Mouse (Mus musculus) CH12.LX (cell line): ENCODE results near the gene Fmnl1.

Experiments
- BHLHE40 ChIP-seq: IDR thresholded peaks from 2 replicates; pipeline ENCODE4 v1.6.1; 2011; ENCODE audit warnings: mild to moderate bottlenecking, low read depth, low read length, improper control_type of control experiment
- CTCF ChIP-seq, 2 experiments: IDR thresholded peaks in 1 of 2; conservative IDR thresholded peaks in 1 of 2; 2 replicates each; pipeline ENCODE4 v1.5.1; 2011 to 2012; ENCODE audit warnings: low read depth in 2 of 2, low read length in 2 of 2, improper control_type of control experiment in 1 of 2, inconsistent platforms in 1 of 2, mild to moderate bottlenecking in 1 of 2, moderate library complexity in 1 of 2
- EP300 ChIP-seq: IDR thresholded peaks from 2 replicates; pipeline ENCODE4 v1.6.1; 2011; ENCODE audit warnings: low read length, improper control_type of control experiment
- JUND ChIP-seq: conservative IDR thresholded peaks from 2 replicates; pipeline ENCODE4 v1.6.1; 2011; ENCODE audit warnings: low read depth, low read length, improper control_type of control experiment
- MAX ChIP-seq: IDR thresholded peaks from 2 replicates; pipeline ENCODE4 v1.6.1; 2011; ENCODE audit warnings: low read length, improper control_type of control experiment
- POLR2A ChIP-seq: IDR thresholded peaks from 2 replicates; pipeline ENCODE4 v1.6.1; 2011; ENCODE audit warnings: low read depth, mild to moderate bottlenecking, improper control_type of control experiment, low read length
- SIN3A ChIP-seq: IDR thresholded peaks from 2 replicates; pipeline ENCODE4 v1.6.1; 2012; ENCODE audit warnings: low read length, improper control_type of control experiment, inconsistent platforms
- USF1 ChIP-seq: IDR thresholded peaks from 2 replicates; pipeline ENCODE4 v1.6.1; 2014; ENCODE audit warnings: low read depth, mild to moderate bottlenecking, inconsistent platforms, low read length, improper control_type of control experiment
- ZKSCAN1 ChIP-seq: IDR thresholded peaks from 2 replicates; pipeline ENCODE4 v1.6.1; 2012; ENCODE audit warnings: low read depth, inconsistent platforms, low read length, improper control_type of control experiment, borderline replicate concordance
- ZMIZ1 ChIP-seq: IDR thresholded peaks from 2 replicates; pipeline ENCODE4 v1.6.1; 2012; ENCODE audit warnings: low read depth, mild to moderate bottlenecking, inconsistent platforms, low read length, improper control_type of control experiment

DNA sequence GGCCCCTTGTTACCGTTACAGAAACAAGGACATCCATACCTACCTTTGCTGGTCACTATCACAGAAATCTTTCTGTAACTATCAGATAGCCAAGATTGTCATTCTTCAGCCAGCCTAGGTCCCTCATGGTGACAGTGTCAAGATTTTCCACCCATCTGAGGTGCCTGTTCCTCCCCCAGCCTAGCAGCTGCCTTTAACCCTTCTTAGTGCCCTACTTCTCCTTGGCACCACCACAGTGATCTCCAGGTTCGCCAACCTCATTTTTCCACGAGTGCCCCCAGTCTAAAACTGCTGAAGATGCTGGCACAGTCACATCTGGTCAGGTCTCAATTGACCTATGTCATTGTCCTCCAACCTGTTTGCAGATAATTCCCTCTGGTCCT lies 805 bp upstream of the Fmnl1 start:
- TF ChIP-seq EP300 (no peak), BHLHE40 (no peak), CTCF (conservative IDR thresholded peaks at IDR 0.05 in 1 of 2, IDR thresholded peaks at IDR 0.05 in 1 of 2; ENCODE audit: low read depth in 2 of 2, low read length in 2 of 2) (no peak), POLR2A (no peak), MAX (no peak), SIN3A (peak; percentile 19; the same call in 1 of the 2 replicates), ZKSCAN1 (no peak), ZMIZ1 (no peak), JUND (no peak), USF1 (no peak)
